Mouse (Mus musculus): ENCODE results near the gene Cdca7l. TPM values are rescaled to one million over a fixed set of nuclear protein-coding genes. Genes with fewer than 3 reads are reported as not detected.

The Cdca7l gene
- total and polyA plus RNA-seq, 2 experiments from 2014 or later: 4.4 to 5.9 TPM

DNA sequence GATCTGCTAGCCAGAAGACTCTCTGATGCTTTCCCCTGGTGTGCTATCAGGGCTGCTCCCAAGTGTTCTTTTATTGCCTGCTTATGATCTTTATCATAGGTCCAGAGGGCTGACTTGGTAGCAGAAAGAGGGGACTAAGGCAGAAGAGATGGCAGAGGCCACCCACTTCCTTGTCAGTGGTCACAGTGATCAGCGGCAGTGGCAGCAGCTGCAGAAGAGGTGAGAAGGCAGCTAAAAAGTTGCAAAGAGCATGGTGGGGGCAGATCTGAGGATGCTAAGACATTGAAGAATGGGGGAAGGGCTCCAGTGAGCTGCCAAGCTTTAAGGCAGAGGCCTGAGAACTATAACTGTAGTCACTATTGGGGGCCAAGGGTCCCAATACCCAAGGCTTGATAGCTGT, 17.3 kb downstream of the Cdca7l start:
- H3K27me3 ChIP-seq (ENCODE audit: insufficient read depth, low read length): no peaks in the 10 kb centered on the region; the same call in 1 of the 2 replicates
- no peak overlapping the region for H3K4me2 ChIP-seq (ENCODE audit: low read depth, low read length)
- H3K9me3 ChIP-seq (ENCODE audit: low read length): no peaks in the 10 kb centered on the region
- no peak for DNase-seq (ENCODE audit: low spot score)
- TF ChIP-seq CTCF (IDR thresholded peaks at IDR 0.05; ENCODE audit: low read depth): no peak
- H3K4me1 ChIP-seq (ENCODE audit: insufficient read depth, low read length): no peaks in the 10 kb centered on the region
- no peak overlapping the region for H3K27ac ChIP-seq
- ATAC-seq: no peak
- no peak overlapping the region for H3K9ac ChIP-seq (replicated peaks; ENCODE audit: low read length)
- 94% methylated on average over 1 of the region's 1 CpGs for WGBS
- H3K4me3 ChIP-seq (ENCODE audit: low read length): no peak overlapping the region
- H3K36me3 ChIP-seq (ENCODE audit: insufficient read depth, low read length): no peaks in the 10 kb centered on the region

- H3K9me3 ChIP-seq (ENCODE audit: low read length): no peaks in the 10 kb centered on the region
- ATAC-seq (no peak), DNase-seq (ENCODE audit: low spot score) (no peak)
- no peak overlapping the region for H3K9ac ChIP-seq (replicated peaks; ENCODE audit: low read length)
- no peaks in the 10 kb centered on the region for H3K4me1 ChIP-seq (ENCODE audit: insufficient read depth, low read length)
- WGBS: 87% methylated on average over 3 of the region's 3 CpGs
- no peaks in the 10 kb centered on the region for H3K27me3 ChIP-seq (ENCODE audit: insufficient read depth, low read length)
- no peaks in the 10 kb centered on the region for H3K36me3 ChIP-seq (ENCODE audit: insufficient read depth, low read length)
- no peak overlapping the region for H3K4me2 ChIP-seq (ENCODE audit: low read depth, low read length)
- H3K4me3 ChIP-seq (ENCODE audit: low read length): no peak overlapping the region
- no peak for TF ChIP-seq CTCF (IDR thresholded peaks at IDR 0.05; ENCODE audit: low read depth)
- no peak overlapping the region for H3K27ac ChIP-seq
Observed at GRCm38 (mm10) chr12:117828350-117828749, 24.3 kb downstream of the Cdca7l start.

DNA sequence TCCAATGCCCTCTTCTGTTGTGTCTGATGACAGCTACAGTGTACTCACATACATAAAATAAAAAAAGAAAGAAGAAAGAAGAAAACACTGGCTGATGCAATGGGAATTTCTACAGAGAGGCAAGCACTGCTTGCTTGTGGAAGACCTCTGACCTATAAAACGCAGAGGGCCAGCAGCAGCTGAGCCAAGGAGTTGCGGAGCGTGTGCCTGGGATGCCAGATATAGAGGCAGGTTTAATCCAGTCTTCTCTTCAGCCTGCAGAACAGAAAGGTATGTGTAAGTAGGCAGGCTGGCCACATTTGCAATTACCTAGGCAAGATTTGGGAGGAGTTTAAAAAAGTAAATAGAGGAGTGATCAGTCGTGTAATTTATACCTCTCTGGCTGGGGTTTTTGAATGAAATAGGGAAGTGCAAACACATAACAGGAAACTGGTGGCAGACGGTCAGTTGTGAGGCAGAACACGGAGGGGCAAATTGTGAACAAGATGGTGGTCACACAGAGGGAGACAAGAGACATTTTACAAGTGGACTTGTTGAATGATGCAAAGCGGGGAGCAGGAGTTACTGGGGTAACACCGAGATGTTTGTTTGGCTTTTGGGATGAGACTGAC, 27.4 kb downstream of the Cdca7l start:
- no peak for ATAC-seq
- no peak for TF ChIP-seq CTCF (IDR thresholded peaks at IDR 0.05; ENCODE audit: low read depth)
- WGBS: 82% methylated on average over 8 of the region's 8 CpGs

GRCm38 (mm10) chr12:117832190-117832589, 28.1 kb downstream of the Cdca7l start:
- no peaks in the 10 kb centered on the region for H3K9me3 ChIP-seq (ENCODE audit: low read length)

More for the DNA sequence above, 27.4 kb downstream of the Cdca7l start:
- Histone ChIP-seq H3K27ac (no peak overlapping the region), H3K9ac (replicated peaks; ENCODE audit: low read length) (no peak overlapping the region), H3K27me3 (ENCODE audit: insufficient read depth, low read length) (no peaks in the 10 kb centered on the region), H3K4me1 (ENCODE audit: insufficient read depth, low read length) (no peaks in the 10 kb centered on the region), H3K9me3 (ENCODE audit: low read length) (no peaks in the 10 kb centered on the region), H3K4me2 (ENCODE audit: low read depth, low read length) (no peak overlapping the region), H3K4me3 (ENCODE audit: low read length) (no peak overlapping the region), H3K36me3 (ENCODE audit: insufficient read depth, low read length) (no peaks in the 10 kb centered on the region)
- DNase-seq (ENCODE audit: low spot score): no peak

GRCm38 (mm10) chr12:117834652-117835051, 30.6 kb downstream of the Cdca7l start:
- no peak overlapping the region for H3K27ac ChIP-seq
- 77% methylated on average over 2 of the region's 2 CpGs for WGBS
- H3K4me3 ChIP-seq (ENCODE audit: low read length): no peak overlapping the region
- no peaks in the 10 kb centered on the region for H3K36me3 ChIP-seq (ENCODE audit: insufficient read depth, low read length)
- no peaks in the 10 kb centered on the region for H3K4me1 ChIP-seq (ENCODE audit: insufficient read depth, low read length)
- no peak overlapping the region for H3K4me2 ChIP-seq (ENCODE audit: low read depth, low read length)
- DNase-seq (ENCODE audit: low spot score) (no peak), ATAC-seq (no peak)
- no peaks in the 10 kb centered on the region for H3K9me3 ChIP-seq (ENCODE audit: low read length)
- TF ChIP-seq CTCF (IDR thresholded peaks at IDR 0.05; ENCODE audit: low read depth): no peak
- H3K27me3 ChIP-seq (ENCODE audit: insufficient read depth, low read length): no peaks in the 10 kb centered on the region
- H3K9ac ChIP-seq (replicated peaks; ENCODE audit: low read length): no peak overlapping the region

More at GRCm38 (mm10) chr12:117832190-117832589, 28.1 kb downstream of the Cdca7l start:
- ATAC-seq (no peak), DNase-seq (ENCODE audit: low spot score) (no peak)
- Histone ChIP-seq H3K27ac (no peak overlapping the region), H3K27me3 (ENCODE audit: insufficient read depth, low read length) (no peaks in the 10 kb centered on the region), H3K36me3 (ENCODE audit: insufficient read depth, low read length) (no peaks in the 10 kb centered on the region), H3K4me2 (ENCODE audit: low read depth, low read length) (no peak overlapping the region), H3K4me1 (ENCODE audit: insufficient read depth, low read length) (no peaks in the 10 kb centered on the region), H3K4me3 (ENCODE audit: low read length) (no peak overlapping the region), H3K9ac (replicated peaks; ENCODE audit: low read length) (no peak overlapping the region)
- no peak for TF ChIP-seq CTCF (IDR thresholded peaks at IDR 0.05; ENCODE audit: low read depth)
- WGBS: 42% methylated on average over 5 of the region's 5 CpGs

- Histone ChIP-seq H3K27ac (no peak overlapping the region), H3K9me3 (ENCODE audit: low read length) (no peaks in the 10 kb centered on the region), H3K9ac (replicated peaks; ENCODE audit: low read length) (no peak overlapping the region), H3K36me3 (ENCODE audit: insufficient read depth, low read length) (no peaks in the 10 kb centered on the region), H3K4me3 (ENCODE audit: low read length) (no peak overlapping the region), H3K4me2 (ENCODE audit: low read depth, low read length) (no peak overlapping the region), H3K27me3 (ENCODE audit: insufficient read depth, low read length) (no peaks in the 10 kb centered on the region), H3K4me1 (ENCODE audit: insufficient read depth, low read length) (no peaks in the 10 kb centered on the region)
- 33% methylated on average over 10 of the region's 10 CpGs for WGBS
- no peak for TF ChIP-seq CTCF (IDR thresholded peaks at IDR 0.05; ENCODE audit: low read depth)
- no peak for DNase-seq (ENCODE audit: low spot score)
- ATAC-seq: no peak; the same call in 1 of the 2 replicates
Observed at GRCm38 (mm10) chr12:117835371-117835770, 31.3 kb downstream of the Cdca7l start.

GRCm38 (mm10) chr12:117837376-117837775, 33.3 kb downstream of the Cdca7l start:
- no peak for DNase-seq (ENCODE audit: low spot score)
- no peaks in the 10 kb centered on the region for H3K4me1 ChIP-seq (ENCODE audit: insufficient read depth, low read length)
- no peak for ATAC-seq
- H3K9ac ChIP-seq (replicated peaks; ENCODE audit: low read length): no peak overlapping the region
- 86% methylated on average over 4 of the region's 4 CpGs for WGBS
- no peaks in the 10 kb centered on the region; the same call in 1 of the 2 replicates for H3K27me3 ChIP-seq (ENCODE audit: insufficient read depth, low read length)
- H3K4me2 ChIP-seq (ENCODE audit: low read depth, low read length): no peak overlapping the region
- no peak overlapping the region for H3K4me3 ChIP-seq (ENCODE audit: low read length)
- no peak overlapping the region for H3K27ac ChIP-seq
- no peaks in the 10 kb centered on the region for H3K9me3 ChIP-seq (ENCODE audit: low read length)
- no peaks in the 10 kb centered on the region for H3K36me3 ChIP-seq (ENCODE audit: insufficient read depth, low read length)
- TF ChIP-seq CTCF (IDR thresholded peaks at IDR 0.05; ENCODE audit: low read depth): no peak
